Mouse (Mus musculus) gastrocnemius, postnatal 4 days (tissue): ENCODE measurements around the gene Rhpn2. TPM values are rescaled to one million over a fixed set of nuclear protein-coding genes. Genes with fewer than 3 reads are reported as not detected.
A peak's percentile ranks its signal among the peaks of the same experiment; 100 is the strongest.
"Not testable (repeated sequence)": the region's sequence is repeated elsewhere in the genome, so short reads cannot be mapped to it uniquely, and the experiment has no call there.

ENCODE experiments used
- DNase-seq, 2 experiments: peaks; one replicate each; pipeline ENCODE4 v3.0.0; 2021 to 2022; ENCODE audit warnings: low spot score in 2 of 2, mixed read lengths in 2 of 2
- long read RNA-seq, 2 experiments: library from polyadenylated mRNA; stranded (forward); transcript quantifications; one replicate each; pipeline ENCODE4 v2.0.0; 2021
- total RNA-seq, 2 experiments: library from RNA; stranded (reverse); gene quantifications; 2 replicates each; pipeline ENCODE4 v1.2.3; 2021

Rhpn2 gene
- total RNA-seq, result 1 to 10 TPM; 1.8 to 2.6 TPM
- long read RNA-seq, experiment 1, partial matches to known transcripts, result 1 of 1 reads
- long read RNA-seq, experiment 1, other reads (novel, unspliced or antisense), result 0 of 1 reads
- long read RNA-seq, experiment 2, partial matches to known transcripts, result 1 of 6 reads
- long read RNA-seq, experiment 2, other reads (novel, unspliced or antisense), result 0 of 6 reads

DNA sequence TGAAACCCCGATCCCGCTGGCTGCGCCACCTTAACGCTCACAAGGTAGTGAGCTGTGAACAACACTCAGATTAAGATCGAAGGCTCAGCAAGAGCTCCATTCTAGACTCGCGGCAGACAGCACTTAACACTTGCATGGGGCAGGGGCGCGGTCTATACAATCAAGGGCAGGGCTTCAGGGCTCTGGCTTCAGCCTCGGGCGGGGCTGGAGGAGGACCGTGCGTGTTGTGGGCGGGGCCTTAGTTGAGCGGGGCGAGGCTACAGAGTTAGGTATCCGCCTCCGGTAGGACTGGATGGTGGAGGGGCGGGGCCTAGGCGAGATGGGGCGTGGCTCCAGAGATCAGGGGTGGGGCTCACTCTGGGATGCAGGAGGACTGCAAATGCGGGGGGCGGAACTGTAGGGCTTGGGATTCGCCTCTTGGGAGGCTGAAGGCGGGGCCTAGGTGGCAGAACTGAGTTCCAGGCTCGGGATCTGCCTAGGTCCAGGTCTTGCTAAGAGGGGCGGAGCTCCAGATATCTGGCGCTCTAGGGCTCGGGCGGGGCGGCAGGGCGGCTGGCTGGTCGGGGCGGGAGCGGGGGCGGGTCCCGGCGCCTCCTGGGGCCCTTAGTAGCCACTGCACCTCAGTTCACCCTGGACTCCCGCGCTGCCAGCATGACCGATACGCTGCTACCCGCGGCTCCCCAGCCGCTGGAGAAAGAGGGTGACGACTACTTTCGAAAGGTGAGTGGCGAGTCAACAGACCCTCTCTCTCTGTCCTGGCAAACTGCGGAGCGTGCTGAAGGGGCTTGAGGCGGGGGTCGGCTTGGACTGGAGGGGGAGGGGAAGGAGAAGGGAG lies at the start of gene Rhpn2:
TSS of gene Rhpn2 (plus strand) at position 479 of the 835 bp plus-strand sequence.
- peak; percentile 93 to 96 for DNase-seq

DNA sequence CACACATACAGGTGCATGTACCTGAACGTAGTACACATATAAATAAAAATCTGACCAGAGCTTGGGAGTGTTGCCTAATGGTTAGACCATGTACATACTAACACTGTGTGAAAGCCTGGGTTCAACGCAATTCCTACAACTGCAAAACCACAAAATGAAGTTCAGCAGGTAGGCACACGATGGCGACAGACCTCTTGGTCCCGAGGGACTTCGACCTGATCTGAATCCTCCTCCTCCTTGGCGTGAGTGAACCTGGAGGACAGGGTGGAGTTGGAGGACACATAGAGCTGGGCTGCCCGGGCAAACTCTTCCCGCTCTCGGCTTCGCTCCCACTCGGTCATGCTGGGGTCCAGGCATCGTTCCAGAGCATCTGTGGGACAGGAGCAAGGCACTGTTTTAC lies 40.5 kb upstream of the Rhpn2 start:
- DNase-seq, result no peak

DNA sequence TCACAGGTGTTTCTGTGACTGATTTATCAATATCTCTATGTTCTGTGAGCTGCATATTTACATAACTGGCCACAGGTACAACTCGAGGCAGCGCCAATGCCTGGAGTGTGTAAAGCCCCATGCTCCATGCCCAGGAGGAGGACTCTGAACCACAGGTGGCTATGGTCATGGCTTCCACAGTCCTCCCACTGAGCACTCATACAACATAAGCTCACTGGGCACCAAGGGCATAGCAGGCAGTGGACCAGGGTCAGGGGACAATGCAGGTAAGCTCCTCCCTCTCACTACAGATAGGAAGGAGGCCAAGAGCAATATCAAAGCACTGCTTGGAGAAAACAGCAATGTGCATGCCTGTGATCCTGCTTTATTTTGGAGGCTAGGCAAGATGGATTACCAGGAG lies 38.3 kb upstream of the Rhpn2 start:
- no peak for DNase-seq

DNA sequence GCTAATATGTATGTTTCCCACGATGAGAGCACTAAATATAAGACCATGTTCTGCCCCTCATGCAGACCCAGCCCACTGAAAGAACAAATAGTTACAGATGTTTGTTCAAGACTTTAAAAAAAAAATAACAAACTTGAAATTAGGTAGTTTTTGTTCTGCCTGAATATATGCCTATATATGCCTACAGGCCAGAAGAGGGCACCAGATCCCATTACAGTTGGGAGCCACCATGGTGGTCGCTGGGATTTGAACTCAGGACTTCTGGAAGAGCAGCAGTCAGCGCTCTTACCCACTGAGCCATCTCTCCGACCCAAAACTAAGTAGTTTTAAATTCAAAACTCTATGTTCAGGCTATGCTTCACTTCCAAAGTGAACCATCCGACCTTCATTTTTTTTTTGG lies 36.1 kb upstream of the Rhpn2 start:
- DNase-seq, result no peak

DNA sequence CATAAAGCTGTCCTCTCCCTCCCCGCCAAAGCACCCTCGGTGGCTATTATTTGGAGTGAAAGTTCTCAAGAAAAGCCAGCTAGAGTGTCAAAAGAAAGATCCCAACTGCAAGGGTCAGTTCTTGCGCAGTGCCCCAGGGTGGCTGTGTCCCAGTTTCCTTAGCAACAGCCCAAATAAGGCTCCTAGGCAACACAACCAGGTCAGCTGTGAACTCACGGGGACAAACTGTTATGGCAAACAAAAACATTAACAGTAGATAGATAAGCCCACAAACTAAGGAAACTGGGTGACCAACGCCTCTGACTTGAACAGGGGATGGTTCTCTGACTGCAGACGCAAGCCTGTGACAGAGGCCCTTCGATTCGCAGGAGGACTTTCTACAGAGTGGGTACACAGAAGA lies 34.3 kb upstream of the Rhpn2 start:
- no peak for DNase-seq

DNA sequence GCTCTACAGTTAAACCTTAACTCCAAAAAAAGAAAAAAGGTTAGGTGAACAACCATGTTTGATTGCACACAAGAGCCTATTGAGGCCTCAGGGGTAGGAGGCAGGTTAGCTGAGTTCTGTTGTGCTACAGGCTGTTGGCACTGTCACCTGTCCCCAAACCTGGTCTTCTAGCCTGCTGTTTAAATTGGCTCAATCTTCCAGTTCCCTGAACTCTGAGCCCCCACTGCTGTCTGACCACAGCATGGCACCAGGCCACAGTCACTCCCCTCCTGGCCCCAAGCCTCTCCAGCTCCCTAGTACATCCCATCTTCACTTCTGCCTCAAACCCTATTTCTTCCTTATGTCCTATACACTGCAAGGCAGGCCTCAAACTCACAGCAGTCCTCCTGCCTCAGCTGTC lies 33.2 kb upstream of the Rhpn2 start:
- DNase-seq, result no peak

DNA sequence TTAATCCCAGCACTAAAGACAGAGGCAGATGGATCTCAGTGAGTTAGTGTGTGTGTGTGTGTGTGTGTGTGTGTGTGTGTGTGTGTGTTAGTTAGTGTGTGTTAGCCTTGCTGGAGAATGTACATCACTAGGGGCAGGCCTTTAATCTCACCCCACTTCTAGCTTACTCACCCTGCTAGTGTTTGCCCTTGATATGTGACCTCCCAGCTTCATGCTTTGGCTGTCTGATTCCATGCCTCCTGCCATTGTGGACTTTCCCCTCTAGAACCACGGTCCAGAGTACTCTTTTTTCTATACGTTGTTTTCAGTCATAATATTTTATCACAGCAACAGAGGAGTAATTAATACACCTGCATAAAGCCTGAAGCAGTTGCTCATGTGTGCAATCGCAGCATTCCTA lies 22.8 kb upstream of the Rhpn2 start:
- no peak for DNase-seq

DNA sequence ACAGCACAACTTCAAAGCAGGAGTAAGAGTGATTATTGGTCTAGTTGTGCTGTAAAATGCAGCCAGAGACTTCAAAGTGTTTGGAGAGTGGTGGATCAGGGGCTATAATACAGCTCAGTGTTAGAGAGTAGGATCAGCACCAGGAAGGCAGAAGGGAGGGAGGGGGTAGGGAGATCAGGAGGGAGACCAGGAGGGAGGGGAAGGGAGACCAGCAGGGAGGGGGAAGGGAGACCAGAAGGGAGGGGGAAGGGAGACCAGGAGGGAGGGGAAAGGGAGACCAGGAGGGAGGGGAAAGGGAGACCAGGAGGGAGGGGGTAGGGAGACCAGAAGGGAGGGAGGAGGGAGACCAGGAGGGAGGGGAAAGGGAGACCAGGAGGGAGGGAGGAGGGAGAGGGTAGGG lies 19.8 kb upstream of the Rhpn2 start:
- no peak for DNase-seq

DNA sequence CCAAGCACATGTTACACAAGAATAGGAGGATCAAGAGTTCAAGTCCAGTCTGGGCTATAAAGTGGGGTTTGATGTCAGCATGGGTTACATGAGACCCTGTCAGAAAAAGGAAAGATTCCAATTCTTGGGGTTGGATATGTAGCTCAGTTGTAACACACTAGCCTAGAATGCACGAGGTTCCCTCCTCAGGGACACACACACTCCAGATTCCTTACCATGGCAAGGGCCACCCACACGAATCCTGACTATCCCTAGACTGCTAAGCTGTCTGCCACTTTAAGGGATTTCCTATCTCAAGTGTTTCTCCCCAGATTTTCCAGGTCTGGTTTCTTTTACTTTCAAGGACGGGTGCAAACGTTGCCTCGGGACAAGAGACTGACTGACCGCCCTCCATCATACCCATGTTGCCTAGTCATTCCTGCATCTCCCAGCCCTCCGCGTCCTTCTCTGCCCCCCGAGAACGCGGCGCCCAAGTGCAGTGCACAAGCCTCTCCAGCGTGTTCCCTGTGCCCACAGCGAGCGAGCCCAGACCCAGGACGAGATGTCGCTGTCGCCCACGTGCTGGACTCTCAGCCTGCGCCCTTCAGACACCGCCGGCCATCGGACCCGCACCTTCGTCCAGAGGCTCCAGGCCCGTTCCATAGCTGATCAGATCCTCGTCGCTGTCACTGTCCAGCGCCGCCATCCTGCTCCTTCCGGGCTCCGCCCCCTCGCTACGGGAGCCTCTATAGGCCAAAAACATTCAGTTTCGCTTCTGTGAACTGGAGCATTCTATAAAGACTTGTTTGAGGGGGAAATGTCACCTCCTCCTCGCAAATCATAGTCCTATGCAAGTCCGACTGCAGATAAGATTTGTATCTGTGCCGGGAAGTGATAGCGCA lies 16.0 kb upstream of the Rhpn2 start, which contains the start of gene Gpatch1:
TSS of gene Gpatch1 (minus strand) at position 712 of the 881 bp plus-strand sequence.
- peak; percentile 93 to 95 for DNase-seq

DNA sequence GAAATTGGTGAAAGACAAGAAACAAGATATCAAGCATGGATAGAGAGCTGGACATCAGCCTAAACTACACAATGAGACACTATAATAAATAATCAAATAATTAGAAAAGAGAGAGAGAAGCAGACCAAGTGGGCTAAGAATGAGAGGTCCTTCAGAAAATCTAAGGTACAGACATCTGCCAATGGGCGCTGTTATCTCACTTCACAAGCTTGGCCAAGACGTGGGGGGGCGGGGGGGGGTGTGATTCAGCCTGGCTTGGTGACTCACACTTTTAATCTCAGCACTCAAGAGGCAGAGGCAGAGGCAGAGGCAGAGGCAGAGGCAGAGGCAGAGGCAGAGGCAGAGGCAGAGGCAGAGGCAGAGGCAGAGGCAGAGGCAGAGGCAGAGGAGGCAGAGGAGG lies 14.7 kb upstream of the Rhpn2 start:
- not testable (repeated sequence) for DNase-seq

DNA sequence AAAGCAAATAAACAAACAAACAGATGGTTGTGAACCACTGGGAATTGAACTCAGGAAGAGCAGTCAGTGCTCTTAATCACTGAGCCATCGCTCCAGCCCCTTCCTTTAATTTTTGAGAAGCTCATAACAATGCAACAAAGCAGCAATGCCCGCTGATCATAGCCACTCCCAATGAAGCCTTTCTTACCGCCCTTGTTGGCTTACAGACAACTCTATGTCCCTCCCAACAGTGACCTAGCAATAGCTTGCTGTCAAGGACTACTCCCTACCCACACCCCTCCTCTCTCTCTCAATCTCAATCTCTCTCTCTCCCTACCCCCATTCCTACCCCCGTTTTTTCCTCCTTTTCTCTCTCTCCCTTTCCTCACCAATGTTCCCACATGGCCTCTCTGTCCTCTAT lies 14.2 kb upstream of the Rhpn2 start:
- no peak for DNase-seq

DNA sequence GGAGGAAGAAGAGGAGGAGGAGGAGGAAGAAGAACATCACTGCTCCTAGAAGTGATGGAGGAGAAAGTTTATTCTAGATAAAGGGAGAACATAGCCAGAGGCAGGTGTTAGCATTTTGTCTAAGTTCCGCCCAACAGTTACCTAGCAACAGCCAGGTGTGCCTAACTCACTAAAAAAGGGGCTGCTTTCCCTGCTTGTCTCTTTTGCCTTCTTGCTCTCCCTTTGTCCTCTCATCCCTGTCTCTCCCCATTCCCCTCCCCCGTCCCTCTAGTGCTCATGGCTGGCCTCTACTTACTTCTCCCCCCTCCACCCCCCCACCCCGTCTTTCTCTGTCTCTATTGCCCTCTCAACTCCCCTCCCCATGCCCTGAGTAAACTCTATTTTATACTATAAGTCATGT lies 11.8 kb upstream of the Rhpn2 start:
- DNase-seq, result no peak

DNA sequence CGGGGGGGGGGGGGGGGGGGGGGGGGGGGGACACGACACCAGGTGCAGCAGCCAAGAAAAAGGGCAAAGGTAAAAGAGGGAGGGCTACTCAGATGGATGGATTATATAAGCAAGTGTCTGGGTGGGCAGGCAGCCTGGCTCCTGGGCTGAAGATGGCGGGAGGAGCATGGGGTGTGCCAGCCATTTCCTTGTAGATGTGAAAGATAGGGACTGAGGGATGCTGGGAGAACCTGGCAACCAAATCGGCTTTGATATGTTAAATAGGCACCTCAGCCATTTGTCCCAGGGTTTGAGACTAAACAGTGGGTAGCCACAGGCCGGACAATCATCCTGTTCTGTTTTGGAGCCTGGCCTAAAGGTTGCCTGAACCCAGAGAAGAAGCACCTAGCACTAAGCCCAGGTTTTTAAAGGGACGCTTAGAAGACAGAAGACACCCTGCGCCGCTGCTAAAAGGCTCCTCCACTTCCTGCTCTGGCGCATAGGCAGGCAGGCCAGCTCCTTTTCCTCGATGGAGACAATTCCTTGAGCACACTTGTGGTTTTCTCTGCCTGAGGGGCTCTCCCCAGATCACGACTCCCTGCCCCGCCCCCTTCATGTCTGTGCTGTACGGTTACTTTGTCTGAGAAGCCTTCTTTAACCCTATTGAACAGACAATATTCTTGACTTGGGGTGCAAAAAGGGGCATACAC lies 11.1 kb upstream of the Rhpn2 start:
- no peak for DNase-seq

DNA sequence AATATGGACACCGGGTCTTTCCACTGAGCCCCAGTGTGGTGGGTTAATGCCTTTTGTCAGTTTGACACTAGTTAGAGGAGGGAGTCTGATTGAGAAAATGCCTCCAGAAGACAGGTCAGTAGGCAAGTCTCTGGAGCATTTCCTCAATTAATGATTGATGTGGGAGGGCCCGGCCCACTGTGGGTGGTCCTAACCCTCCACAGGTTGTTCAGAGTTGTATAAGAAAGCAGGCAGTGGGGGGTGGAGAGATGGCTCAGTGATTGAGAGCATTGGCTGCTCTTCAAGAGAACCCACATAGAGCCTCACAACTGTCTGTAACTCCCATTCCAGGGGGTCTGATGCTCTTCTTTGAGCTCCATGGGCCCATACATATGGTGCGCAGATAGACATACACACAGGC lies 2.4 kb upstream of the Rhpn2 start:
- no peak for DNase-seq

DNA sequence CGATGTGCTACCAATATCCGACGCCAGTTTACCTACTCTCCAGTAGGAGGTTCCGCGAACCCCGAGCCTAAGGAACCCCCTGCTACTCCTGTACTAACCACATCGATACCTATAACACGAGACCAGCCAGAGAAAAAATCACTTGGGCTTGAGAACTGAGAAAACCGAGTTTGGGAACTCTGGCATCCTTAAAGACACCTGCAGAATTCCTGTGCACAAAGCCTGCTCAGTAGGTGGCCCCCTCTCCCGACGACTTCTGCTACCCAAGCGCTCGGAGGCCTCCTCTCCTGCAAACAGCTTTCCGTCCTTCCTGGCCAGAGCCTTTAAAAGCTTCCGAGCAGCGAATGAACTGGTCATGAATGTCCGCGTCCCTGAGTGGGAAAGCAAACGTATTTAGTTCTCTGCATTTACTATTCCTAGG lies 729 bp upstream of the Rhpn2 start:
- DNase-seq, result peak in 1 of 2 experiments; percentile 17

DNA sequence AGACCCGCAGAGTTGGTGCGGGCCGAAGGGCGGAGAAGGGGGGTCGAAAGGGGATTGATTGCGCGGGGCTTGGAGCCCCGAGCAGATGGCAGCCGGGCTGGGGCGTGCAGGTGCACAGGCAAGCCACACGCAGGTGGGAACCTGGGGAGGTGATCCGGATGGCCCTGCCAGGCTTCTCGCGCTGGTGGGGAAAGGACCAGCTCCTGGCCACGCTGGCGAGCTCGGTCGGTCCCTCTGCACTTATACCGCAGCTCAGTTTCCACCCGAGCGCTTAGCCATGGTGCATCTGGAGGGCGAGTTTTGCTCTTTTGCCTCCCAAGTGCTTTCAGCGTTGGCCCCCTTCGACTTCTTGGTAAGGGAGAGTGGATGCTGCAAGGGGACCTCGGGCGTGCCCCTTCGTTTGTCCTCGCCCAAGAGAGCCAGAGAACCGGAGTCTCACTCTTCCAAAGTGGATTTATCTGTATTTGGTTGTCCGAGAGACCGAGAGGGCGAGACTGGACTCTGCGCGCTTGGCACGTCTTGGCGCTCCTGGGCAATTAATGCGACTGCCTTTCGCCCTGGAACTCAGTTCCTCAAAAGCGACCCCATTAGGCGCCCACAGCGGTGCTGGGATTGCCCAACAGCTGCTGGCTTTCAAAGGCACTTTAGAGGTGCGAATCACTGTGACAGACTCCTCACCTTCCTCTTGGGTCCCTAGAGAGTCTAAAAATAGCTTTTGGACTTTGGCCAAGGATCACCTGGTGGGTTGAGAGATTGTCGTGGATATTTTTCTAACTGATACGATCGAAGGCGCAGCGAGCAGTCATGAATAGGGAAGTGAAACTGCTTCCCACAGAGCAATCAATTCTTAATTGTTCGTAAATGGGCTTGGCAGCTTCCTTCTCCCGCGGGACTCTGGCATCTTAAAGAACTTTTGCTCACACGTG lies 820 bp downstream of the Rhpn2 start:
- DNase-seq, result peak in 1 of 2 experiments; percentile 27

DNA sequence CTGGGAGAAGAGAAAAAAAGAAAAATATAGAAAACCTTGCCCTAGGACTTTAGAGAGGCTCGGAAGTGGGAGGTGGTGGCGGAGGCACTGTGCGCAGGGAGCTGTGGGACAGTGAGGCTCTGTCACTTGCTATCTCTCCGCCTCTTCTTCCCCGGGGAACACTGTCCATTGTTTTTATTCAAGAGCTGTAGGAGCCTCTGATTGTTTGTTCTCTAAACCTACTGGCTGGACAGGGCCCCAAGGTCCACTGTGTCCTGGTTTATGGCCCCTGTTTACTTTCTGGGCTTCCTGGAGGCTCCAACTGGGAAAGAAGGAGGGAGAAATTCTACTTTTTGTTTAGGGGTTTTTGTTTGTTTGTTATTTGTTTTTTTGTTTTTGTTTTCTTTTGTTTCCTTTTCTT lies 6.2 kb downstream of the Rhpn2 start:
- no peak for DNase-seq

DNA sequence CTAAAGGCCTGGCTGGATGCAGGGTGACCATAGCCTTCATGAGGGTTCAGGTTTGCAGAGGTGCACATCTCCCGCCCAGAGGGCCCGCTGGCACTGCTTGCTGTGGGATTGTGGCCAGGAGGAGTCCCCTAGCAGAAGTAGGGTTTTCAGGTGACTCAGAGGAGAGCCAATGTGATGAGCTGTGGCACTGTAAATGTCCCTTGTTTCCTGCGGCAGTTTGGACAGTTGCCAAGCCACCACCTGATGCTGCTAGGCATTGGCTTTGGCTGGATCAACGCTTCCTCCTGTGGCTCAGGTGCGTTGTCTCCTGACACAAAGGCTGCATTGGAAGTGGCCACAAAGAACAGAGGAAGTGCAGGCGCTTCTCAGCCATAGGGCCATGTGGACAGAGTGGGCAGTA lies 7.3 kb downstream of the Rhpn2 start:
- no peak for DNase-seq

DNA sequence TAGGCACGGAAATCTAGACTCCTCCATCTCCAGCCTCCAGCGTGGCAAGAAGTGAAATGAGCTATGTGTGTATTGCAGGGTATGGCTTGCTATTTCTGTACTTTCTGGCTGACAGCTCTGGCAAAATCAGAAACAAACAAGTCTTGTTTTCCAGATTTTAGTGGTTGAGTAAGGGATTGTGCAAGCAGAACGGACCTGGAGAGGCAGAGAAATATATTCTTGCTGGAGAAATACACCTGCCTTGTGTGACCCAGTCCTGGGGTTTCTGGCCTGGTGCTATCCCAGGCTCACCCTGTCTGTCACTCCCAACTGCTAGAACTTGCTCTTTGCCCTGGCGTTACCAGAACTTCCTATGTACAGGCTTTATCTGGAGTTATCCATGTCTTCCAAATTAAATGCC lies 8.5 kb downstream of the Rhpn2 start:
- DNase-seq, result no peak

DNA sequence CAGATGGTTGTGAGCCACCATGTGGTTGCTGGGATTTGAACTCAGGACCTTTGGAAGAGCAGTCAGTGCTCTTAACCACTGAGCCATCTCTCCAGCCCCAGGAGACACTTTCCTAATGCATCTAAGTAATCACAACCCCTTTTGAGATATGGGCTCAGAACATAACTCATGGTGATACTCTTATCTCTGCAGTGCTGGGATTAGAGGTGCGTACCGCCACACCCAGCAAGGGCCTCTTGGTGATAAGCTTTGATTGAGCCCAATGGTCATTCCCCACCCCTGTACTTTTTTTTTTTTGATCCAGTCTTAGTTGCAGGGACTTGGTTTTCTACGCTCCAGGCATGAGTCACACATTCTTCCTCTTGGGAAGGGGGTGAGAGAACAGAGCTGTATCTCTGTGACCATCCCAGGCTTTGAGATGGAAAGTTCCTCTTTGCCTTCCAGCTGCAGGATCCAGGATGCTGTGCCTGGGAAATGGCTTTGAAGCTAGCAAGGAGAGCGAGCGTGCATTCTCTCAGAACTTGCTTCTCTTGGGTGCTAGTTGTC lies 10.9 kb downstream of the Rhpn2 start:
- no peak for DNase-seq
